Mouse (Mus musculus): ENCODE results near the gene Arhgef10l.

DNA sequence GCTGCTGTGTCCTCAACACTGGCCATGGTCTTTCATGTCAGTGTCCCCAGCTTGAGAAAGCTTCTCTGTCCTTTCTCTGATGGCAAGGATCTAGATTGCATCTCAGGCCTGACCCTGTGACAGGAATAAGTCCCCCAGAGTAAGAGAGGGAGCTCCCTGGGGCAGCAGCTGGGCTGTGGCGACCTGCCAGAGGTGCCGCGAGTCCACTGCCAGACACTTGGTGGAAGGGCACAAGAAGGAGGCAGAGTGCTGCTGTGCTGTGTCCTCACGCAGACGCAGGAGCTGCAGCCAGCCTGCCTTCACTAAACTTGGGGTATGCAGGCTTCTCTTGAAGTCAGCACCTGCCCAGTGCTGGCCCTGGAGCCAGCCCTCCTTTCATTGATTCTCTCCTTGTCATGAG, 45.5 kb upstream of the Arhgef10l start:
- TF ChIP-seq CTCF (IDR thresholded peaks at IDR 0.05; ENCODE audit: control insufficient read depth, insufficient read depth, insufficient replicate concordance, low read depth, low read length) (no peak), POLR2A (IDR thresholded peaks at IDR 0.05; ENCODE audit: control insufficient read depth, low read depth, low read length) (no peak)
